Mouse (Mus musculus) midbrain, postnatal 0 days (tissue): Measurements from ENCODE around the gene Tbc1d8. TPM values are rescaled to one million over a fixed set of nuclear protein-coding genes. Genes with fewer than 3 reads are reported as not detected.

Experiments used
- ATAC-seq: fragments of 200-750 bp; cut with Nextera tagmentation; 2 replicates; pipeline ENCODE4 v1.8.0; 2017; ENCODE audit warnings: moderate number of reproducible peaks, mild to moderate bottlenecking, moderate TSS enrichment, moderate library complexity; ENCODE audit not compliant: low FRiP score
- DNase-seq: peaks from one replicate; pipeline ENCODE4 v3.0.0-alpha.2; 2015; ENCODE audit warnings: low spot score
- H3K27ac ChIP-seq: fragments of 300-500 bp; sonication (generic); 2 replicates; pipeline ENCODE4 v1.5.1; 2014; ENCODE audit warnings: low read depth, mild to moderate bottlenecking, low read length, mixed read lengths
- H3K27me3 ChIP-seq: fragments of 300-500 bp; sonication (generic); 2 replicates; pipeline ENCODE4 v1.6.1; 2014; ENCODE audit warnings: low read length, control low read depth, mixed read lengths; ENCODE audit not compliant: insufficient read depth
- H3K36me3 ChIP-seq: fragments of 300-500 bp; sonication (generic); 2 replicates; pipeline ENCODE4 v1.6.1; 2014; ENCODE audit warnings: low read length, control low read depth, mixed read lengths; ENCODE audit not compliant: insufficient read depth
- H3K4me1 ChIP-seq: fragments of 300-500 bp; sonication (generic); 2 replicates; pipeline ENCODE4 v1.6.1; 2014; ENCODE audit warnings: mild to moderate bottlenecking, control low read depth, antibody characterized with exemption, low read length, mixed read lengths; ENCODE audit not compliant: insufficient read depth
- H3K4me2 ChIP-seq: fragments of 300-500 bp; sonication (generic); 2 replicates; pipeline ENCODE4 v1.6.1; 2014; ENCODE audit warnings: low read depth, mild to moderate bottlenecking, low read length, mixed read lengths; ENCODE audit not compliant: poor library complexity, severe bottlenecking
- H3K4me3 ChIP-seq: fragments of 300-500 bp; sonication (generic); 2 replicates; pipeline ENCODE4 v1.5.1; 2014; ENCODE audit warnings: low read depth, mild to moderate bottlenecking, low read length, moderate library complexity
- H3K9ac ChIP-seq: fragments of 300-500 bp; sonication (generic); replicated peaks from 2 replicates; pipeline ENCODE4 v1.6.1; 2014; ENCODE audit warnings: mild to moderate bottlenecking, low read length, moderate library complexity, mixed read lengths; ENCODE audit not compliant: poor library complexity, severe bottlenecking
- H3K9me3 ChIP-seq: fragments of 300-500 bp; sonication (generic); 2 replicates; pipeline ENCODE4 v1.6.1; 2016; ENCODE audit warnings: low read length, control low read depth
- CTCF ChIP-seq: IDR thresholded peaks from 2 replicates; pipeline ENCODE4 v1.5.1; 2016; ENCODE audit warnings: antibody characterized with exemption, mild to moderate bottlenecking
- WGBS: fragments of 180-500 bp; shearing (Covaris S2); extraction: QIAGEN DNeasy Blood & Tissue Kit; methylation state at CpG from one replicate; pipeline ENCODE4 v1.1.7; 2014; 5-methylcytosine and 5-hydroxymethylcytosine counted together
- polyA plus RNA-seq: library from polyadenylated mRNA; unstranded; fragments of >200 nt; fragmentation: Nextera tagmentation; extraction: Ambion mirVana; gene quantifications from 2 replicates; pipeline ENCODE4 v1.2.1, GENCODE M21; 2015
- total RNA-seq: library from RNA; depleted of rRNA; stranded (reverse); fragments of >200 nt; gene quantifications from 2 replicates; pipeline ENCODE4 v1.2.3, GENCODE M21; 2014

Tbc1d8 gene
- total and polyA plus RNA-seq, 2 experiments from 2014 or later = 8.5 to 18.3 TPM

DNA sequence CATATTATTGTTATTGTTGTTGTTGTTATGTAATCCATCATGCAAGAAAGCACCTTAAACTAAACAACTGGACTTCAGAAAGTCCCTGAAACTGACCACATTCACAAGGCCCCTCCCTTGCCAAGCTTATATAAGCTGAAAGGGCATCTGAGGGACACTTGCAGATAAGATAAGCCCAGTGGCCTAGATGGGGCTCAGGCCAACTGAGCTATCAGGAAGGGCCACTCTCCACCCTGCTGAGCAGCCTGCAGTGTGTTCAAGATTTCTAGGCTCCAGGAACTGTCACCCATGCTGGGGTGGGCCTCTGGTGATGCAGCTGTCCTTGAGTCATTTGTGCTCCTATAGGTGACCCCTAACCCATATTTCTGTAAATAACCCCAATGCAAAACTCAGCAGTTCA is 39.9 kb downstream of the Tbc1d8 start:
- Histone ChIP-seq H3K27ac (no peak overlapping the region), H3K4me1 (peaks cover 16% of the 10 kb centered on the region; the same call in 1 of the 2 replicates), H3K9me3 (no peaks in the 10 kb centered on the region), H3K4me3 (no peak overlapping the region), H3K9ac (no peak overlapping the region), H3K27me3 (no peaks in the 10 kb centered on the region), H3K36me3 (no peaks in the 10 kb centered on the region), H3K4me2 (no peak overlapping the region)
- no peak for TF ChIP-seq CTCF
- DNase-seq (no peak), ATAC-seq (no peak)

DNA sequence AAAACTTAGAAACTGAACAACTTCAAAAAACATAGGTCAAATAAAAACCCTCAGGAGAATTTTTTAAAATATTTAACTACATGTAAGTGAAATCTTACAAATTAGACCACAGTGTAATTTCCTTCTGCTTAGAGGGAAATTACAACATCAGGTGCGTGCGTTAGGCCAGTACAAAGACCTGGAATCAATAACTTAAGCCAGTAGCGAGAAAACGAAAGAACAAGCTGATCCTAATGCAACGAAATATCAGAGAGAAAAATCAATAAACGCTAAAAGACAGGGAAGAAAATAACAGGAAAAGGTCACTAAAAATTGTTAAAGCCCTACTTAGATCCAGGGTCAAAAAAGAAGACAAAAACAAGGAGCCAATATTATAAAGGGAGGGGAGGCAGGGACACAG is 44.3 kb downstream of the Tbc1d8 start:
- WGBS = 79% methylated on average over 6 of the region's 6 CpGs

DNA sequence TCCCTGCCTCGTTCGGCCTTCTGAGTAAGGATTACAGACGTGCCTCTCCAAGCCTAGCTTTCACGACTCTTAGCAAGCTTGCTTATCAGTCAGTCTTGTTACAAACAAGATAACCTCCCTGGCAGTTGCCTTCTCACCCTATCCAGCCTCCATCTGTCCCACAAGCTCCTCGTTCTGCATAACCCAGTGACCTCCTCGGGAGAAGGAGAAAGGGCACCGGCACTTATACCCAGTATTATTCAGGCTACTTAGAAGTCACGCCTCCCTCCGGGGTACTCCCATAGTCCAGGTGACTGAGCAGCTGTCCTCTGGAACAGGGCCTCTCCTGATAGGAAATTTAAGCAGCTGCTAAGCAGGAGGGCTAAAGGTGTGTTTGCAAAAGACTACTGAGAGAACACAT is 48.5 kb downstream of the Tbc1d8 start:
- WGBS = 72% methylated on average over 9 of the region's 9 CpGs

More for the DNA sequence above, 44.3 kb downstream of the Tbc1d8 start:
- Histone ChIP-seq H3K4me2 (no peak overlapping the region), H3K4me1 (no peaks in the 10 kb centered on the region), H3K9ac (no peak overlapping the region), H3K4me3 (no peak overlapping the region), H3K27ac (no peak overlapping the region), H3K27me3 (no peaks in the 10 kb centered on the region), H3K9me3 (no peaks in the 10 kb centered on the region), H3K36me3 (no peaks in the 10 kb centered on the region)
- DNase-seq (no peak), ATAC-seq (no peak)
- no peak for TF ChIP-seq CTCF

DNA sequence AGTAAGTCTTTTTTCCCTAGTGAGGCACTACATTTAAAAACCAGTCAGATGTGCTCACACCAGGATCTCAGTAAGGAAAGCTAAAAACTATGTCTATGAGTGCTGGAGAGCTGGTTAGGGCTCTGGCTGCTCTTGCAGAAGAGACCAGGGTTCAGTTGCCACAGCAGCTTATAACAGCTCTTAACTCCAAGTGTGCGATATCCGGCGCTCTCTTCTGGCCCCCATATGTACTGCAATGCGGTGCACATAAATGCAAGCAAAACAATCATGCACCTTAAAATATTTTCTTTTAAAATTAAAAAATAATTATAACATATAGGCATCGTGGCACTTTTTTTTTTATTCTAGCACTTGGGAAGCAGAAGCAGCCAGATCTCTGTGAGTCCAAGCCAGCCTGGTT is 49.5 kb downstream of the Tbc1d8 start:
- Histone ChIP-seq H3K4me3 (no peak overlapping the region), H3K9ac (no peak overlapping the region), H3K4me2 (no peak overlapping the region), H3K27me3 (no peaks in the 10 kb centered on the region), H3K9me3 (no peaks in the 10 kb centered on the region), H3K27ac (no peak overlapping the region), H3K36me3 (0 out of 2 replicates have a peak, but pooled peaks cover 2% of the 10 kb centered on the region), H3K4me1 (no peaks in the 10 kb centered on the region)
- ATAC-seq (no peak), DNase-seq (no peak)
- no peak; the same call in 1 of the 2 replicates for TF ChIP-seq CTCF
- WGBS = 95% methylated on average over 5 of the region's 5 CpGs

More for the DNA sequence above, 48.5 kb downstream of the Tbc1d8 start:
- H3K4me1 ChIP-seq = no peaks in the 10 kb centered on the region
- DNase-seq = no peak
- no peak for TF ChIP-seq CTCF
- H3K4me2 ChIP-seq = no peak overlapping the region
- H3K27me3 ChIP-seq = no peaks in the 10 kb centered on the region
- H3K4me3 ChIP-seq = no peak overlapping the region
- no peak overlapping the region for H3K9ac ChIP-seq
- H3K9me3 ChIP-seq = no peaks in the 10 kb centered on the region
- no peak overlapping the region for H3K27ac ChIP-seq
- ATAC-seq = no peak
- 0 out of 2 replicates have a peak, but pooled peaks cover 2% of the 10 kb centered on the region for H3K36me3 ChIP-seq

DNA sequence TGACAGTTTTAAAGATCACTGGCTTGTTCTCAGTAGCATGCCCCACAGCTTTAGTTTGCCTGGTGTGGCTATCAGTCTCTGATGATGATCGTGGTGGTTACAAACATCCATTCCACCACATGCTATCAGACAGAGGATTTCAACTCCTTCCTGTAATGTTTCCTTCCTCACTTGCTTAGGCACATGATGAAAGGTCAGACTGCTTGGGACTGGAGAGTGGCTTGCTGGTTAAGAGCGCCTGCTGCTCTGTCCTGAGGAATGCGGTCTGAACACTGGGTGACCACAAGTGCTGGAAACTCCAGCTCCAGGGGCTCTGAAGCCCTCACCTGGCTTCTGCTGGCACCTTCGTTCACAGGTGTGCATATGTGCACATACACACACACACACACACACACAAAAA is 50.3 kb downstream of the Tbc1d8 start:
- no peak overlapping the region for H3K27ac ChIP-seq
- 83% methylated on average over 4 of the region's 4 CpGs for WGBS
- no peak for ATAC-seq

DNA sequence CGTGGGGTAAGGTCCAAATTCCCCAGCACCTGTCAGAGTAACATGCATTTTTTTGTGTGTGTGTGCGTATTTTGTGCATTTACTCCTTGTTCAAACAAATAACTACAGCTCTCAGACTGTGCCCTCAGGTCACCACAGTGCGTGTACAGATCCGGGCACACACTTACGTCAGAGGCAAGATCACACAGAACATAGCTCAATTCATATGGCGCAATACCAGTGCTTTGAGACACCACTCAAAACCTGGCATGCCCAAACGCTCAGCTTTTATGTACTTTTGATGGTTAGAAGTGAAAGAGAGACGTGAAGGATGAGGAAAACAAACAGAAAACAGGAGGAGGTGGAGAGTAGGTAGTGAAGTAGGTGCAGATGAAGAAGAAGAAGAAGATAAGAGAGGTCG is 53.1 kb downstream of the Tbc1d8 start:
- no peak overlapping the region for H3K4me3 ChIP-seq
- no peaks in the 10 kb centered on the region for H3K4me1 ChIP-seq
- H3K27me3 ChIP-seq = no peaks in the 10 kb centered on the region
- 92% methylated on average over 9 of the region's 9 CpGs for WGBS
- no peak for TF ChIP-seq CTCF
- no peak overlapping the region for H3K9ac ChIP-seq
- H3K4me2 ChIP-seq = no peak overlapping the region
- H3K27ac ChIP-seq = no peak overlapping the region
- DNase-seq (no peak), ATAC-seq (no peak)
- no peaks in the 10 kb centered on the region for H3K9me3 ChIP-seq
- H3K36me3 ChIP-seq = 0 out of 2 replicates have a peak, but pooled peaks cover 2% of the 10 kb centered on the region

More for the DNA sequence above, 50.3 kb downstream of the Tbc1d8 start:
- no peaks in the 10 kb centered on the region for H3K27me3 ChIP-seq
- no peak for TF ChIP-seq CTCF
- H3K36me3 ChIP-seq = 0 out of 2 replicates have a peak, but pooled peaks cover 2% of the 10 kb centered on the region
- H3K4me1 ChIP-seq = no peaks in the 10 kb centered on the region
- no peaks in the 10 kb centered on the region for H3K9me3 ChIP-seq
- H3K9ac ChIP-seq = no peak overlapping the region
- DNase-seq = no peak
- no peak overlapping the region for H3K4me3 ChIP-seq
- H3K4me2 ChIP-seq = no peak overlapping the region
